Mouse (Mus musculus) adrenal gland, postnatal 25 days (tissue): ENCODE measurements around the gene Rps9. TPM values are rescaled to one million over a fixed set of nuclear protein-coding genes. Genes with fewer than 3 reads are reported as not detected.
"Not testable (repeated sequence)": the region's sequence is repeated elsewhere in the genome, so short reads cannot be mapped to it uniquely, and the experiment has no call there.

Source experiments
- DNase-seq: peaks from one replicate; pipeline ENCODE4 v3.0.0; 2021; ENCODE audit warnings: mixed read lengths
- microRNA-seq, 2 experiments: library from miRNA; unstranded; fragments of <30 nt; microRNA quantifications; one replicate each; pipeline ENCODE4 v1.2.0; 2021
- total RNA-seq: library from RNA; stranded (reverse); gene quantifications from 2 replicates; pipeline ENCODE4 v1.2.3, GENCODE M21; 2021

Gene Rps9
- total RNA-seq, 1 experiment from 2014 or later = 939 TPM

DNA sequence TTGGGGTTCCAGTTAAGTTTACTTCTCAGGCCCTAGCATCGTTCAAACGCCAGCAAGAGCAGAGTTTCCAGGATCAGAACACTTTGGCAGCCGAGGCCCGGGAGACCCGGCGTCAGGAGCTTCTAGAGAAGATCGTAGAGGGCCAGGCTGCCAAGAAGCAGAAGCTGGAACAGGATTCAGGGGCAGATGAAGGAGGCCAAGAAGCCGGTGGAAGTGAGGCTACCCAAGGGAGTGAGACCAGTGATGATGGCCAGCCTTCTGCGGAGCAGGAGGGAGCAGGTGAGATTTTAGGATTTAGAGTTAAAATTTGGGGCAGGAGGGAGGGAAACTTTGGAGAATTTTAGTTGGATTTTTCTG, 8.9 kb upstream of the Rps9 start:
- DNase-seq = not testable (repeated sequence)

GRCm38 (mm10) chr7:3698471-3698870, 5.3 kb upstream of the Rps9 start:
- DNase-seq = no peak

DNA sequence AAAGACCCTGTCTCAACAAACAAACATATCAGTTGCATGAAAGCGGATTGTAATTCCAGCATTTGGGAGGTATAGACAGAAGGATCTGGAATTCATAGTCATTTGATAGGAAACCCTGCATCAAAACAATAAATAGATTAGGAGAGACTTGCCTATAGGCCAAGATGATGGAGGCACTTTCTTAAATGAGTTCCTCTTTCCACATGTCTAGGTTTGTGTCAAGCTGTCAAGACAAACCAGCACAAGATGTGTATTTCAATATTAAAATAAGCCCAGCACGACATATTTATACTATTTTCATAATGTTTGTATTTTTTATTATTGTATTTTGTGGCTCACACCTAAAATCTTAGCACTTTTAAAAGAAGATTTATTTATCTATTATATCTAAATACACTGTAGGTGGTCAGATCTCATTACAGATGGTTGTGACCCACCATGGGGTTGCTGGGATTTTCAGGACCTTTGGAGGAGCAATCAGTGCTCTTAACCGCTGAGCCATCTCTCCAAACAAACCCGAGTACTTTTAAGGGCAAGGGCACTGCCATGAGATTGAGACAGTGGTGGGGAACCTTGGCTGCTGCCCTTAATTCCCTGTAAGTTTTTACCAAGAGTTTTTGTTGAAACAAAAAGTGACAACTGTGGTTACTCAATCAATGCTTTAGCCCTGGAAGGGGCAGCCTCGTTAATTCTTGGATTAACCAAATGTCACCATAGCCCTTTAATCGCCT, 480 bp upstream of the Rps9 start:
- DNase-seq = no peak

GRCm38 (mm10) chr7:3704475-3704874, 682 bp downstream of the Rps9 start:
- peak; percentile 6 for DNase-seq

GRCm38 (mm10) chr7:3705461-3705860, 1.7 kb downstream of the Rps9 start:
- DNase-seq = not testable (repeated sequence)

DNA sequence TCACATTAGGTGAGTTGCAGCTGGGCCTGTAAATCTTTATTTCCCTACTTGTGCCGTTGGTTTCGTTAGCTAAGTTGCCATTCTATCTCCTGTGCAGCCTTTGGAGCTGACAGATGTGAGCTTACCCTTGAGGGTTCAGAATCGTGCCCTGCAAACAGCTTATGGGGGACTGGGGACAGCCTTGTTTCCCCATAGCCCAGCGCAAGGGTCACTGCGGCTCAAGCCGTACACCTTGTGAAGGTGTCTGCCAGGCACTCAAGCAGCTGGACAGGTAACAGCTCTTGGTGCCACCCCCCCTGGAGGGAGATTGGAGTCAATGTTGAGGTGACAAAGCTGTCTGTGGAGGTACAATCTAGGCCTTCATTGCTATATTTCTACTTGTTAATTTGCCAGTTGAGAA, 2.1 kb downstream of the Rps9 start:
- no peak for DNase-seq

- DNase-seq = no peak
These were observed 2.6 kb downstream of the Rps9 start for GRCm38 (mm10) chr7:3706343-3706934.

DNA sequence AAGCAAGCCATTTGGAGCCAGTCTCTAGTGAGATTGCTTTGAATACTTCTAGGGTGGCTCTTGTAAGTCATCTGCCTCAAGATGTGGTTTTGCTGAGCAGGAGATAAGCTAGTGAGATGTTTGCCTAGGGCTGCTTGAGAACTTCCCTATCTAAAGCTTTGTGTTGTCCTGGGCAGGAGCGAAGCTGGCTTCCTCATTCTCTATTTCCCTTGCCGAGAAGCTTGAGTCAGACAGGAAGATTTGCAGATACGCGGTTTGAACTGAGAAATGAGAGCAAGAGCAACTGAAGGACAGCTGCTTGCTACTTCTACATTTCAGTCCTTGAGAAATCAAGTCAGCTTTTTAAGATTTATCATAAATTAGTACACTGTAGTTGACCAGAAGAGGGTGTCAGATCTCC, 3.2 kb downstream of the Rps9 start:
- no peak for DNase-seq

- DNase-seq = no peak
These were observed 4.0 kb downstream of the Rps9 start for GRCm38 (mm10) chr7:3707568-3708413.

DNA sequence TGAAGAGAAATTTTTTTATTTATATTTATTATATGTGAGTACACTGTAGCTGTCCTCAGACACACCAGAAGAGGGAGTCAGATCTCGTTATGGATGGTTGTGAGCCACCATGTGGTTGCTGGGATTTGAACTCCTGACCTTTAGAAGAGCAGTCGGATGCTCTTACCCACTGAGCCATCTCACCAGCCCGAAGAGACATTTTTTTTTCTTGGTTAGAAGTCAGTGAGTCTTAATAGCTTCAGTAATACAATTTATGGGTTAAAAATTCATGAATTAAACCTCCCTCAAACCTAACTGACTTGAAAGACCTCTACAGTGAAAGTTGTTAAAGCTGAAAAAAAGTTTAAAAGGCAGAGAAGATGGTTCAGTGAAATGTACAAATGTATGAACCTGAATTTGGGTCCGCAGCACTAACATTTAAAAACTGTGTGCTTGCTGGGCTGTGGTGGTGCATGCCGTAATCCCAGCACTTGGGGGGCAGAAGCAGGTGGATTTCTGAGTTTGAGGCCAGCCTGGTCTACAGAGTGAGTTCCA, 4.7 kb downstream of the Rps9 start:
- not testable (repeated sequence) for DNase-seq

- DNase-seq = no peak
These were observed 5.2 kb downstream of the Rps9 start for GRCm38 (mm10) chr7:3709000-3709399.

GRCm38 (mm10) chr7:3712264-3712942, 8.6 kb downstream of the Rps9 start:
- no peak for DNase-seq

GRCm38 (mm10) chr7:3715249-3715648, 11.5 kb downstream of the Rps9 start:
- no peak for DNase-seq

DNA sequence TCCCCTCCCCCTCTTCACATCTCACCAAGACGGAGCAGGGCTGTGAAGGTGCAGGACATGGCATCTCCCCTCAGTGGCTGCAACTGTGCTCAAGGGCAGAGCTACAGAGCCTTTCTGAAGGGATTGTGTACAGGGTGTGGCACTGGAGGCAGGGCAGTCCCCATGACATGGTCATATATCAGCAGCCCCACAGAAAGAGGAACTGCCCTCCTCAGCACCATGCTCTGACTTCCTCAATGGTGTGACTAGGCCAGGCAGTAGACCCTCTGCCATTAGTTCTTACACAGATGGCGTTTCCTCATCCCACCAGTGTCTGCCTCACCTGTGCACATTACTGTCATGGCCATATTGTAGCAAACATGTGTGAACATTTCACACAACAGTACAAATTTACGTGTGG, 16.5 kb downstream of the Rps9 start, which contains the start of gene Pirb:
Pirb (minus strand) TSS at position 124 of the 400 bp plus-strand sequence.
- not testable (repeated sequence) for DNase-seq

DNA sequence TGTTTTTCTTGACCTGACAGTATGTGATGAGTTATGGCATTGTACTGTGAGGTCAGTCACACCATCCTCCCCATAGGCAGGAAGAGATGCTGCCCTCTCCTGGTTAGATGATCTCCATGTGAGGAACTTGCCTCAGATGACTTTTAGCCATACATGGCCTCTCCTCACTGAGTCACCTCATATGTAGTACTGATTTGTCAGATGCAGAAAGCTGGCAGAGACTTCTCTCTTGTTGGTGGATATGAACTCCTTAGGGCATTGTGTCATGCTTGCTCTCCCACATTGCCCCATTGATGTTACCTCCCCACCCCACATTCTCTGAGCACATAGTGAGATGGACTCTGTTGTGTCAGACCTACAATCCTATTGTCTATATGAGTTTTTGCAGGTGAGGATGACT, 21.7 kb downstream of the Rps9 start:
- DNase-seq = not testable (repeated sequence)

GRCm38 (mm10) chr7:3732675-3733074, 28.9 kb downstream of the Rps9 start:
- DNase-seq = not testable (repeated sequence)

Small RNA genes within 50 kb of the gene (microRNA-seq; reads per million reads assigned to microRNA genes)
- gene Mir3572 = 3.8 to 4.3 reads per million in 2 experiments

Other genes starting within 250 kb of the Rps9 start
- 1.0 and 1.2 TPM in 2 replicates for gene Tarm1, start 201.4 kb upstream of the Rps9 start, total RNA-seq
- 0.39 TPM in 1 of 2 replicates, not detected in the other for gene Oscar, start 87.8 kb upstream of the Rps9 start, total RNA-seq
- 484 and 641 TPM in 2 replicates for gene Ndufa3, start 86.6 kb upstream of the Rps9 start, total RNA-seq
- gene Tfpt, start 74.1 kb upstream of the Rps9 start, total RNA-seq = 22.8 and 24.4 TPM in 2 replicates
- 42.0 and 46.4 TPM in 2 replicates for gene Prpf31, start 74.0 kb upstream of the Rps9 start, total RNA-seq
- gene Cnot3, start 58.7 kb upstream of the Rps9 start, total RNA-seq = 71.6 and 75.9 TPM in 2 replicates
- 16.2 and 17.1 TPM in 2 replicates for gene Leng1, start 38.2 kb upstream of the Rps9 start, total RNA-seq
- gene Tmc4, start 26.4 kb upstream of the Rps9 start, total RNA-seq = 13.7 and 20.1 TPM in 2 replicates
- 96.6 and 122 TPM in 2 replicates for gene Tsen34, start 11.1 kb upstream of the Rps9 start, total RNA-seq
- gene Mboat7, start 10.5 kb upstream of the Rps9 start, total RNA-seq = 76.1 and 85.5 TPM in 2 replicates
- 0.76 and 0.85 TPM in 2 replicates for gene Pirb, start 16.4 kb downstream of the Rps9 start, total RNA-seq
- gene Gm15448, start 121.7 kb downstream of the Rps9 start, total RNA-seq = 0.30 TPM in 1 of 2 replicates, not detected in the other
- 0.81 TPM in 1 of 2 replicates, not detected in the other for gene Pira2, start 141.1 kb downstream of the Rps9 start, total RNA-seq
- gene Gm14548, start 194.1 kb downstream of the Rps9 start, total RNA-seq = not detected in 2 replicates
- gene Lilra6, start 211.5 kb downstream of the Rps9 start, total RNA-seq = 0.24 and 0.48 TPM in 2 replicates